Mouse (Mus musculus): ENCODE data around the gene Cdk17.

DNA sequence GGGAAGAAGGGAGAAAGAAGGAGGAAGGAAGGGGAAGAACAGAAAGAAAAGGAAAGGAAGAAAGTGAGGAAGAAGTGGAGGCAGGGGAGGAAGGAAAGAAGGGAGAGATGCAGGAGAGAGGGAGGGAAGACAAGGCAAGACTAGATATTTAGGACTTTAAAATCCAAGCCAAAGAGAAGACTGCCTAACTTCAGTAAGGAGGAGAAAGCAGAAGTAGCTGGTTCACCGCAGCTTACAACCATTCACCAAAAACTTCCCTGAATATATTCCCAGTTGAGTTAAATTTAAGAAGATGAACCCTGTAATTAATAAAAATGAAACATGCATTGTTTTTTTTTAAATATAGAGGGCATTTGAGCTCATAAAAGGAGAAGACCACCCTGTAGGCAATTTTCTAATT, 44.9 kb upstream of the Cdk17 start:
- TF ChIP-seq POLR2A (IDR thresholded peaks at IDR 0.05; ENCODE audit: extremely low read depth, insufficient read depth, low read length) = no peak
- TF ChIP-seq CTCF (IDR thresholded peaks at IDR 0.05; ENCODE audit: low read depth, low read length) = no peak

Data from liver, adult 2 months (tissue).